Mouse (Mus musculus) forebrain, embryonic 16.5 days (tissue): Measurements from ENCODE around the gene Nop9. TPM values are rescaled to one million over a fixed set of nuclear protein-coding genes. Genes with fewer than 3 reads are reported as not detected.
A peak's percentile ranks its signal among the peaks of the same experiment; 100 is the strongest.

Experiments
- ATAC-seq: fragments of 200-750 bp; cut with Nextera tagmentation; 2 replicates; pipeline ENCODE4 v1.8.0; 2017; ENCODE audit warnings: mild to moderate bottlenecking, moderate library complexity
- H3K27ac ChIP-seq: fragments of 300-500 bp; sonication (generic); 2 replicates; pipeline ENCODE4 v1.5.1; 2014; ENCODE audit warnings: low read length, control low read depth
- H3K27me3 ChIP-seq: fragments of 300-500 bp; sonication (generic); replicated peaks from 2 replicates; pipeline ENCODE4 v1.6.1; 2014; ENCODE audit warnings: low read length; ENCODE audit not compliant: control insufficient read depth, insufficient read depth
- H3K36me3 ChIP-seq: fragments of 300-500 bp; sonication (generic); 2 replicates; pipeline ENCODE4 v1.6.1; 2014; ENCODE audit not compliant: control insufficient read depth, insufficient read depth
- H3K4me1 ChIP-seq: fragments of 300-500 bp; sonication (generic); replicated peaks from 2 replicates; pipeline ENCODE4 v1.6.1; 2014; ENCODE audit warnings: low read length; ENCODE audit not compliant: control insufficient read depth, insufficient read depth
- H3K4me2 ChIP-seq: fragments of 300-500 bp; sonication (generic); 2 replicates; pipeline ENCODE4 v1.6.1; 2014; ENCODE audit warnings: mild to moderate bottlenecking, low read length, control low read depth
- H3K4me3 ChIP-seq: fragments of 300-500 bp; sonication (generic); replicated peaks from 2 replicates; pipeline ENCODE4 v1.5.1; 2014; ENCODE audit warnings: mild to moderate bottlenecking, low read length, control low read depth
- H3K9ac ChIP-seq: fragments of 300-500 bp; sonication (generic); replicated peaks from 2 replicates; pipeline ENCODE4 v1.6.1; 2014; ENCODE audit warnings: low read depth, low read length, control low read depth
- H3K9me3 ChIP-seq: fragments of 300-500 bp; sonication (generic); 2 replicates; pipeline ENCODE4 v1.6.1; 2016; ENCODE audit warnings: low read length; ENCODE audit not compliant: control insufficient read depth
- WGBS: fragments of 180-500 bp; shearing (Covaris S2); extraction: QIAGEN DNeasy Blood & Tissue Kit; methylation state at CpG from one replicate; pipeline ENCODE4 v1.1.7; 2014; 5-methylcytosine and 5-hydroxymethylcytosine counted together
- polyA plus RNA-seq: library from polyadenylated mRNA; unstranded; fragments of >200 nt; fragmentation: Nextera tagmentation; extraction: Ambion mirVana; gene quantifications from 2 replicates; pipeline ENCODE4 v1.2.1, GENCODE M21; 2015

Nop9 gene
- 36.4 and 46.0 TPM in 2 replicates for polyA plus RNA-seq

- Histone ChIP-seq H3K27ac (peak within 1 kb of the TSS; percentile 33; the same call in 1 of the 2 replicates), H3K36me3 (peaks cover 9% of the 10 kb centered on the region), H3K4me3 (peak within 1 kb of the TSS; percentile 86), H3K27me3 (no peaks in the 10 kb centered on the region), H3K9me3 (no peaks in the 10 kb centered on the region), H3K4me1 (peaks cover 31% of the 10 kb centered on the region), H3K9ac (peak within 1 kb of the TSS; percentile 81), H3K4me2 (peak within 1 kb of the TSS; percentile 84)
- 1% methylated on average over 48 of the region's 48 CpGs for WGBS
- peak; percentile 75 for ATAC-seq
Observed at GRCm38 (mm10) chr14:55745180-55745860, at the start of gene Nop9, which contains the start of gene Dhrs1. Gene Nop9, plus strand, starts transcription at chr14:55745693. Gene Dhrs1, minus strand, starts transcription at chr14:55745690.

- Histone ChIP-seq H3K27me3 (no peaks in the 10 kb centered on the region), H3K27ac (no peak overlapping the region), H3K4me2 (no peak overlapping the region), H3K36me3 (no peaks in the 10 kb centered on the region), H3K4me1 (no peaks in the 10 kb centered on the region), H3K9me3 (no peaks in the 10 kb centered on the region), H3K9ac (no peak overlapping the region), H3K4me3 (no peak overlapping the region)
- 83% methylated on average over 4 of the region's 4 CpGs for WGBS
- ATAC-seq, result no peak
Observed at GRCm38 (mm10) chr14:55697226-55697625, 48.3 kb upstream of the Nop9 start.

- H3K4me3 ChIP-seq, result no peak overlapping the region
- no peaks in the 10 kb centered on the region for H3K27me3 ChIP-seq
- WGBS, result 59% methylated on average over 9 of the region's 9 CpGs
- no peaks in the 10 kb centered on the region for H3K9me3 ChIP-seq
- H3K4me2 ChIP-seq, result no peak overlapping the region
- no peak overlapping the region for H3K27ac ChIP-seq
- H3K4me1 ChIP-seq, result no peaks in the 10 kb centered on the region
- no peak for ATAC-seq
- H3K36me3 ChIP-seq, result no peaks in the 10 kb centered on the region
- H3K9ac ChIP-seq, result no peak overlapping the region
Observed at GRCm38 (mm10) chr14:55701131-55701530, 44.4 kb upstream of the Nop9 start.

- Histone ChIP-seq H3K4me3 (no peak overlapping the region), H3K27ac (no peak overlapping the region), H3K27me3 (no peaks in the 10 kb centered on the region), H3K4me2 (no peak overlapping the region), H3K4me1 (no peaks in the 10 kb centered on the region), H3K36me3 (no peaks in the 10 kb centered on the region), H3K9ac (no peak overlapping the region), H3K9me3 (no peaks in the 10 kb centered on the region)
- ATAC-seq, result no peak
- WGBS, result 67% methylated on average over 6 of the region's 6 CpGs
Observed at GRCm38 (mm10) chr14:55702761-55703160, 42.7 kb upstream of the Nop9 start.

- no peak for ATAC-seq
- Histone ChIP-seq H3K9me3 (no peaks in the 10 kb centered on the region), H3K27ac (no peak overlapping the region), H3K9ac (no peak overlapping the region), H3K4me2 (no peak overlapping the region), H3K4me3 (no peak overlapping the region), H3K36me3 (no peaks in the 10 kb centered on the region), H3K27me3 (no peaks in the 10 kb centered on the region), H3K4me1 (no peaks in the 10 kb centered on the region)
- 89% methylated on average over 8 of the region's 8 CpGs for WGBS
Observed at GRCm38 (mm10) chr14:55706051-55706600, 39.4 kb upstream of the Nop9 start.

- no peak for ATAC-seq
- H3K4me2 ChIP-seq, result no peak overlapping the region
- no peaks in the 10 kb centered on the region for H3K4me1 ChIP-seq
- no peaks in the 10 kb centered on the region for H3K36me3 ChIP-seq
- no peak overlapping the region for H3K9ac ChIP-seq
- no peak overlapping the region for H3K4me3 ChIP-seq
- WGBS, result 86% methylated on average over 5 of the region's 5 CpGs
- H3K27ac ChIP-seq, result no peak overlapping the region
- H3K9me3 ChIP-seq, result no peaks in the 10 kb centered on the region
- H3K27me3 ChIP-seq, result no peaks in the 10 kb centered on the region
Observed at GRCm38 (mm10) chr14:55707397-55707796, 38.1 kb upstream of the Nop9 start.

GRCm38 (mm10) chr14:55709509-55709908, 36.0 kb upstream of the Nop9 start:
- WGBS, result 88% methylated on average over 4 of the region's 4 CpGs
- Histone ChIP-seq H3K4me1 (no peaks in the 10 kb centered on the region), H3K4me2 (no peak overlapping the region), H3K4me3 (no peak overlapping the region), H3K27me3 (peaks cover 2% of the 10 kb centered on the region; the same call in 1 of the 2 replicates), H3K9ac (no peak overlapping the region), H3K27ac (no peak overlapping the region), H3K36me3 (no peaks in the 10 kb centered on the region), H3K9me3 (no peaks in the 10 kb centered on the region)
- no peak for ATAC-seq

- 84% methylated on average over 7 of the region's 7 CpGs for WGBS
- H3K9ac ChIP-seq, result no peak overlapping the region
- H3K36me3 ChIP-seq, result no peaks in the 10 kb centered on the region
- no peak overlapping the region for H3K4me2 ChIP-seq
- no peak for ATAC-seq
- H3K27ac ChIP-seq, result no peak overlapping the region
- H3K4me1 ChIP-seq, result no peaks in the 10 kb centered on the region
- no peaks in the 10 kb centered on the region for H3K9me3 ChIP-seq
- no peak overlapping the region for H3K4me3 ChIP-seq
- H3K27me3 ChIP-seq, result peaks cover 2% of the 10 kb centered on the region; the same call in 1 of the 2 replicates
Observed at GRCm38 (mm10) chr14:55711786-55712185, 33.7 kb upstream of the Nop9 start.

GRCm38 (mm10) chr14:55713007-55713728, 32.3 kb upstream of the Nop9 start:
- Histone ChIP-seq H3K36me3 (peaks cover 2% of the 10 kb centered on the region; the same call in 1 of the 2 replicates), H3K4me1 (no peaks in the 10 kb centered on the region), H3K9ac (no peak overlapping the region), H3K27ac (no peak overlapping the region), H3K9me3 (no peaks in the 10 kb centered on the region), H3K27me3 (peaks cover 2% of the 10 kb centered on the region; the same call in 1 of the 2 replicates), H3K4me2 (no peak overlapping the region), H3K4me3 (no peak overlapping the region)
- ATAC-seq, result no peak
- 16% methylated on average over 25 of the region's 25 CpGs for WGBS
